Mouse (Mus musculus) thymus, postnatal 36 days (tissue): ENCODE results near the gene Pgm1.

Experiments used
- DNase-seq, 2 experiments: peaks; one replicate each; pipeline ENCODE4 v3.0.0; 2022; ENCODE audit warnings: mixed read lengths in 2 of 2

Pgm1 gene

GRCm38 (mm10) chr4:99958084-99958815, 29.0 kb downstream of the Pgm1 start:
- DNase-seq = no peak

- DNase-seq = no peak
These were observed 30.1 kb downstream of the Pgm1 start for GRCm38 (mm10) chr4:99959308-99959707.

GRCm38 (mm10) chr4:99966555-99966954, 37.3 kb downstream of the Pgm1 start:
- no peak for DNase-seq

- no peak for DNase-seq
These were observed 40.1 kb downstream of the Pgm1 start for GRCm38 (mm10) chr4:99969328-99969727.

DNA sequence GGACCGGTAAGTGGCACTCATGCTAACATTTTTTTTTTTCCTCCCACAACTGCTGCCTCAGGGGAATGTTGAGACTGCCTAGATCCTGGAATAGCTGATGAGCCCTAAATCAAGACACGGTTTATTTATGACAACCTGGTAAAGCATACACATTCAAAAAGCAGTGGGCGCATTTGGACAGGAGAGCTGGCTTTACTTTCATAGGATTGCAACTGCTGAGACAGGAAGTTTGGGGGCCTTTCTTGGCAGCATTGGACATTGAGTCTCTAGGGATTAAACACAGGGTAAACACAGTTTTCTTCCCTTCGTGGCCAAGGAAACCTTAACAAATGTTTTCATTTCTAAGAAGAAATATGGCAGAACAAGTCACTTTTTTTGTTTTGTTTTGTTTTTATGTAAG, 40.9 kb downstream of the Pgm1 start:
- DNase-seq = no peak

- no peak for DNase-seq
These were observed 43.7 kb downstream of the Pgm1 start for GRCm38 (mm10) chr4:99972886-99973285.

DNA sequence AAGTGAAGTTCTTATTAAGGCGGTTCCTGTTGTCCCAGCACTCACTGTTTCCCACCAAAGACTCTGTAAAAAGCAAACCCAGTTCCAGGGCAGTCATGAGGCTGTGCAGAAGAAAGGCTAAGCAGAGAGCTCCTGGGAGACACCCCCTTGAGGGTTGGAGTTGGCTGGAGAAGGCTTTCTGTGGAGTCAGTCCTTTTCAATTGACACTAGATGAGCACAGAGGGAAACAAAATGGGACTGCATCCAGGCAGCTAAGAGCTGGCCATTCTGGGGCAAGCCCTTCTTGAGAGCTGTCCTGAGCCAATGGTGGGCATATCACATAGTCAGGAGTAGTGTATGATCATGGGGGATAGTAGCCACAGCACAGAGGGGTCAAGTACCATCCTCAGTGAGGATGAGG, 44.7 kb downstream of the Pgm1 start:
- no peak for DNase-seq

DNA sequence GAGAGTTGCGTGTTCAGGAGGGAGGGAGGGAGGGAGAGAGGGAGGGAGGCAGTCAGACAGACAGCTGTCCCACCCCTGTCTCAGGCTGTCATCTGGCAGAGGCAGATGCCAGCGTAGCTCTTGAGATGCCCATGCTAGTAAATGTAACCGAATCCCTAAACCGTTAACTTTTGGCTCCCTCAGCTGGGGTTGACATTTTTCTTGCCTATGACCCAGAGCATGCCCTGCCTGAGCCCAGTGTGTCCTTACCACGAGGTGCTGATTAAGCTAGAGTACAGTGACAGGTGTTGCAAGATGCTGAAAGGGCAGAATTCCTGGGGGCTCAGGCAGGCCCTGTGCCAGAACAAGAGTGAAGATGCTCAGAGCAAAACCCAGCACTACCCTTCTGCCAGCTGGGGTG, 45.2 kb downstream of the Pgm1 start:
- DNase-seq = no peak

DNA sequence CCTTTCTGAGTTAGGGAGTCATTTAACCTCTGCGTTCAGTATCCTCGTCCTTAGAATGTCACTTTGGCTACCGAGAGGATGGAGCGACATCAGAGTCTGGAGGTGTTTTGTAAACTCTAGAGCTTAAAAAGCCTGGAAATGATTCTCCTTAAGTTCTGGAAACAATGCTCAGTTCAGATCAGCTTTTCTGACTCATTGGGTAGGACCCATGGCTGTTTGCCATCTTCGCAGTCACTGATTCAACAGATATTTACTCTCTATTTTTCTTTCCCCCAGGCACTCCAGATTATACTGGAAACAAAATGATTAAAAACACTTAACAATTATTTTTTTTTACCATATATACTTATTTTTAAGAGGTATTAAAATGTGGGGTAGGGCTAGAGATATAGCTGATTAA, 50.1 kb downstream of the Pgm1 start:
- DNase-seq = no peak

DNA sequence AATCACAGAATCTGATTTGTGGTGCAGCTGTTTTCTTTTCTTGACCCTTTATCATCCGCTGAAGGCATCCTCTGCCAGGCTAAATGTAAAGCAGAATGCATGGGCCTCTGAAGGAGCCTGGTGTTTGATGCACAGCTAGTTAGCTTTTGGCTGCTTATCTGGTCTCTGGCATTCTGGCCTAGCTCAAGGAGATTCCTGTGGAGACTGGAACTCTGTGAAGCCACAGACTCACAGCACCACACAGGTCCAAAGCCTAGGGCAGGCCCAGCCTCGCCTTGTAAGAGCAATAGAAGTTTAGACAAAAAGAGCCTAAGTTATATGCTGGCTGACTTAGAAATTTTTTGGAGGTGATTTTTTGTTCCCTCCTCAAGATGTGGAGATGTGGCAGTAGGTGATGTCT, 52.0 kb downstream of the Pgm1 start:
- DNase-seq = no peak

- DNase-seq = no peak
These were observed 54.6 kb downstream of the Pgm1 start for GRCm38 (mm10) chr4:99983652-99984368.

DNA sequence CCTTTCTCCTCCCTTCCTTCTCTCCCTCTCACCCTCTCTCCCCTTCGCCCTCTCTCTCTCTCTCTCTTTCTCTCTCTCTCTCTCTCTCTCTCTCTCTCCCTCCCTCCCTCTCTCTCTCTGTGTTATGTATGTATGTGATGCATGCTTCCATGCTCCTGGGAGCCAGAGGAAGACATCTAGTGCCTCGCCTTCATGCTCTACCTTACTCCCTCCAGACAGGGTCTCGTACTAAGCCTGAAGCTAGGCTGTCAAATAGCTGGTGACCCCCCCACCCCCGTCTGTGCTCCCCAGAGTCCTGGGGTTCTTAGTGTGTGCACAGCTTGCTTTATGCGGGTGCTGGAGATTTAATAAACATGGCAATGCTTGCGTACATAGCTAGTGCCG, 55.1 kb downstream of the Pgm1 start:
- no peak for DNase-seq

DNA sequence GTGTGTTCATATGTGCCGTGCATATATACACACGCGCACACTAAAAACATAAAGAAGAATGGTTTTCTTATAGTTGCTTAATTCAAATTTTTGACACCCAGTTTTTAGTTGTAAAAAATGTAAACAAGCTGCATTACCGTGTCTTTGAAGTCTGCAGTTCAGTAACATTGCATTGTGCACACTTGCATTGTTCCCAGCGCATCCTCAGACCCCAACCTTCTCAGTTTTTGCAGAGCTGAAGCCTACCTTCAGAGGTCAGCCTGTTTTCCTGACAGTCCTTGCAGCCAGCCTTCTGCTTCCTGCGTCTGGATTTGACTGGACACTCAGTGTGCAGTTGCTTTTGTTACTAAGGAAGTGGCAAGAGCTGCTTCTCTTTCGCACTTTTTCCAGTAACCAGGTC, 55.9 kb downstream of the Pgm1 start:
- no peak for DNase-seq

DNA sequence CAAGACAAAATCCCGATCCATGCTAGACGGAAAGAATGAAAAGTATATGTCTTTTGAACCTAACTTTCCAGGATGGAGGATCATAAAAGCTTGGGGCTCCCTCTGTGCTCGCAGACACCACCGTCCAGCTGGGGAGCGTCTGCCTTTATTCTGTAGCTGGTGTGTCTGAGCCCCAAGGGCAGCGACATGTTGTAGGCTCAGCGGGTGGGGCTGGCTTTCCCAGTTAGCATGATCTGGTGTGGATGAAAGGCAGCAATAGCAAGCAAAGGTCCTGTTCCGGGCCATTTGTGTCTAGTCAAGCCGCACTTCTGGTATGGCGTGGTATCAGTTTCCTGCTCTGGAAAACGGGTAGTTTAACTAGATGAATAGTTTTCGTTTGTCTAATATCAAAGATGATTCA, 56.4 kb downstream of the Pgm1 start:
- DNase-seq = no peak

- DNase-seq = no peak
These were observed 57.4 kb downstream of the Pgm1 start for GRCm38 (mm10) chr4:99986609-99987008.

DNA sequence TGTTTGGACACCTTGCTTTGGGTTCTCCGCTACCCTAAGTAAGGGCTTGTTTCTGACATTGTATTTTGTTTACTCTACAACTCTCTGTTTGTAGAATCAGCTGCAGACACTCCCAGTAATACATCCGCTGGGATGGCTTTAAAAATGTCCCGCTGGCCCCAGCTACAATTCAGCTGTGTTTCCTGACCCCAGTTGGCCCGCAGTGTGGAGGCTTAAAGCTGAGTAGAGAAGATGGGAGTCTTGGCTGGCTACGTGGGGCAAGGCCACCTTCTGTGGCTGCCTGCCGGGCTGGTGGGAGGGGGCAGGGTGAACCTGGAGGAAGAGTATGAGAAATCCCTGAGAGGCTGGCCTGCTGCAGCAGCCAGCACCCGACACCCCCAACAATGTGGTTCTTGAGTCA, 59.6 kb downstream of the Pgm1 start:
- no peak for DNase-seq

- no peak for DNase-seq
These were observed 71.8 kb downstream of the Pgm1 start for GRCm38 (mm10) chr4:100000971-100001370.

- DNase-seq = no peak
These were observed 72.6 kb downstream of the Pgm1 start for GRCm38 (mm10) chr4:100001806-100002205.

DNA sequence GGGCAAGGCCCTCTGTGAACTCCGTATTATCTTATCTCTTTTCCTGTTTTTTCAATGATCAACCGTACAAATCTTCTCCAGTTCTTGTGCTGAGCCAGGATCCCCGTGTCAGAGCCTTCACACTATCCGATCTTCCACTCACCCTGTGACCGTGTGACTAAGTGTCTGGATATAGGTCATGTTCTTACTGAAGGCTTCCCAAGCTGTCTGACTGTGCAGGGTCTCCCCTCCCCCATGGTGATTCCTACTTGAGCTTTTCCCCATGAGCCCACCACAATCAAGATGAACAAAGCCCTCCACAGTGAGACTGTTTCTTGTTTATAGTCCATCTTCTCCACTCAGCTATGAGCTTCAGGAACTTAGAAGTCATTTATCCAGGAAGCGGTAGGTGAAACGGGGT, 78.5 kb downstream of the Pgm1 start:
- no peak for DNase-seq

DNA sequence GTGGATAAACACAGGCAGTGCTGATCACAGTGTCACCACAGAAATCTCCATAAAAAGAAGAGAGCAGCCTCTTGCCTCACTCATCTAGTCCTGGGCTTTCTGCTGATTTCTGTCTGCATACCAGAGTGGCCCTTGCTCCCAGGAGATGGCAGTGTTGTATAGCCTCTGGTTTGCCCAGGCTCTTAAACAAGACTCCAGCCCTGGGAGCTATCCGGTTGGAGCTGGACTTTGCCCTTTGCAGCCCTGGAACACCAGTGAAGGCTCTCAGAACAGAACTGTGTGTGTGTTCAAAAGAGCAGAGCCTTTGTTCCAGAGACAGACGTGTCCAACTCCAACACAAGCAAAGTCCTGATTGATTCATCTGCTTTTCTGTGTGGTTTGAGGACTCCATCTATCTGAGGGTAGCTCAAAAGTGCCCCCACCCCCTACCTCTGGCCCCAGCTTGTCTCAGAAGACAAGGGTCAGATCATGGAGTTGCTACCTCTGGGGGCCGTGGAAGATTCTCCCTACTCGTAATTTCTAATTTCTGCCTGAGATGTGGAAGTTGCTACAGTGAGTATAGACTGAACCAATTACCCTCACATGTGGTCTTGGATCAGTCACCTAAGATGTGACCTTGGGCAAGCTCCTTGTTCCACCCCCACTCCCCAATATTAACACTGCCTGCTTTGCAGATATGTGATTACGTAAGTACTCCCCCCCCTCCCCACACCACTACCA, 79.3 kb downstream of the Pgm1 start:
- no peak for DNase-seq

DNA sequence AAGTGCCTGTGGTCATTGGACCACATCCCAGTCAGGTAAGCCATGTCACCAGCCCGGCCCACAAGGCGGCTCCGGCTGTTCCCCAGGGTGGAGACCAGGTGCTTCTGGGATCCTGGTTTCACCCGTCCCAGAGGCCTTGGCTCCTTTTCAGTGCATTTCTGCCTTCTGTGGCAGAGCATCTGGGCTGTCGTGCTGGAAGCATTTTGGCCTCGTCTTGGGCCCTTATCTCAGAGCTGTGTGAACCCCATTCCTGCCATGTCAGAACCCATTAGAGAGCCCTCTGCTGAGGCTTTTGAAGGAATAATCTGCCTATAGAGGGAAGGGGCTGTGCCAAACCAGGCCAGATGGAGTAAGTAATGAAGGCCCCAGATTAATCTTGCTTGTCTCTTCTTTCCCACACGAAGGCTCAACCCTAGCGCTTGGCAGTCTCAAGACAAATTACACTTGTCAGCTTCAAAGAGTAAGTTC, 80.0 kb downstream of the Pgm1 start:
- DNase-seq = no peak

GRCm38 (mm10) chr4:100010916-100011315, 81.7 kb downstream of the Pgm1 start:
- DNase-seq = no peak

DNA sequence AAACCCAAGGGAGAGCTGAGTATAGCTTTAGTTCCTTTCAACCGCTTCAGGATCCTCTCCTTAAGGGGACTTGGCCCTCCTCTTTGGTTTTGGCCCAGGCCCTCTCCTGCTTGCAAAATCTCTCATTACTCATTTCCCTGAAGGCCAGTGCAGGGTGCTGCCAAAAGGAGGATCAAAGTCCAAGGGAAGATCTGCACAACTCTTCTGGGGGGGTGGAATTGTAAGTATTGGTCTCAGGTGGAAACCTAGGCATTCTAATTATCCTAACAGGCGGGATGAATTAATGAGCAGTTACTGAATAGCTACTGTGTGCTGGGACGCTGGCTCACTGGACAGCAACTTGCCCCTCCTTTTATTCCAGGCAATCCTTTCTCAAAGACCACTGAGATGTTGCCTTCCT, 82.3 kb downstream of the Pgm1 start:
- no peak for DNase-seq
